In the genomic region with DNA sequence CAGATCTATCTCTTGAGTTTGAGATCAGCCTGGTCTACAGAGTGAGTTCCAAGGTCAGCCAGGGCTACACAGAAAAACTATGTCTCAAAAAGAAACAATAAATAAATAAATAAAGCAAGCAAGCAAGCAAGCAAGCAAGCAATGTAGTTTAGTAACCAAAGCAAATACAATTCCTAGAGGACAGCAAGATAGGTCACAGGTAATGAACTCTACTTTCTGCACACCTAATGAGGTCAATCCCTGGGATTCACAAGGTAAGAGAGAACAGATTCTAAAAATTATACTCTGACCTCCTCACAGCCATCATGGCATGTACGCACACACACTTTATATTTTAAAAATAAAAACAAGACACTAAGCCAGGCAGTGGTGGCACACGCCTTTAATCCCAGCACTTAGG, we compare ENCODE assay signal across 23 mouse cellular contexts. TPM values are rescaled to one million over a fixed set of nuclear protein-coding genes. Genes with fewer than 3 reads are reported as not detected.
"Had no signal": no experiment of that assay in that cellular context is flagged by ENCODE, and none has a peak within 500 bp of the region (broad histone marks: within the 10 kb centered on the region; RNA-seq: fewer than 3 reads in every experiment).

No protein-coding gene starts in this region.

- ATAC-seq: liver, postnatal 0 days; lung, postnatal 0 days; midbrain, embryonic 13.5 days; midbrain, embryonic 15.5 days had no signal

- H3K36me3 ChIP-seq: midbrain, embryonic 15.5 days had no signal

- H3K27ac ChIP-seq: lung, embryonic 15.5 days; macrophage; midbrain, embryonic 13.5 days; midbrain, embryonic 15.5 days; neural tube, embryonic 13.5 days; neural tube, embryonic 15.5 days had no signal

- H3K9ac ChIP-seq: liver, postnatal 0 days; lung, embryonic 15.5 days; midbrain, embryonic 13.5 days; midbrain, embryonic 15.5 days; neural tube, embryonic 13.5 days; neural tube, embryonic 15.5 days had no signal

- DNase-seq: liver, postnatal 0 days; lung, adult 2 months; lung, postnatal 14 days; lung, postnatal 36 days; retina, postnatal 1 day; right cerebral cortex, adult 18-20 months; right cerebral cortex, postnatal 25 days; right cerebral cortex, postnatal 4 days; spleen, adult 18-20 months; thymus, adult 18-20 months; thymus, postnatal 14 days; thymus, postnatal 36 days had no signal

- H3K4me3 ChIP-seq: lung, embryonic 15.5 days; megakaryocyte, embryonic 14.5 days; midbrain, embryonic 13.5 days; midbrain, embryonic 15.5 days; myocyte; neural tube, embryonic 13.5 days; neural tube, embryonic 15.5 days had no signal

- H3K27me3 ChIP-seq: lung, embryonic 15.5 days; megakaryocyte, embryonic 14.5 days; midbrain, embryonic 13.5 days; midbrain, embryonic 15.5 days; neural tube, embryonic 13.5 days; neural tube, embryonic 15.5 days had no signal

- H3K9me3 ChIP-seq: lung, embryonic 15.5 days; megakaryocyte, embryonic 14.5 days; midbrain, embryonic 13.5 days; midbrain, embryonic 15.5 days; neural tube, embryonic 13.5 days; neural tube, embryonic 15.5 days had no signal

- H3K4me2 ChIP-seq: lung, embryonic 15.5 days; midbrain, embryonic 11.5 days; midbrain, embryonic 13.5 days; midbrain, embryonic 15.5 days; neural tube, embryonic 13.5 days; neural tube, embryonic 15.5 days had no signal

RNA-seq across cellular contexts. Expression of a gene that starts 40.6 kb away (rescaled TPM):
- total RNA-seq: megakaryocyte progenitor cell, adult 5-6 weeks had no signal
- polyA plus RNA-seq: macrophage had no signal
